In the genomic region with DNA sequence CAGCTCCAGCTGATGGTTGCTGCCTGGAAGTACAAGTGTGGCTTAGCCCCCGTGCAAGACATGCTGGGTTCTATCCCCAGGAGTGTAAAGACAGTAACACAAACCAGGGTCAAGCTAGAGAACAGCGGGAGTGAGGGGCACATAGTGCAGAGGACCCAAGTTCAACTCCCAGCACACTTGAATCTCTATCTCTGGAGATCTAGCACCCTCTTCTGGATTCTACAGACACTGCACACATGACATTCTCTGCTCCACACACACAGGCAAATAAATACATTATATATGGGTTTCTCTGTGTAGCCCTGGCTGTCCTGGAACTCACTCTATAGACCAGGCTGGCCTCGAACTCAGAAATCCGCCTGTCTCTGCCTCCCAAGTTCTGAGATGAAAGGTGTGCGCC, we compare ENCODE assay signal across 10 mouse cellular contexts. TPM values are rescaled to one million over a fixed set of nuclear protein-coding genes. Genes with fewer than 3 reads are reported as not detected.
DNase-seq lines count a peak whose midpoint lies in the region; ATAC-seq lines count a peak whose summit lies in the region.
"Had no signal": no experiment of that assay in that cellular context is flagged by ENCODE, and none has a peak within 500 bp of the region (broad histone marks: within the 10 kb centered on the region; RNA-seq: fewer than 3 reads in every experiment).

No protein-coding gene starts in this region.

- H3K36me3 ChIP-seq in forebrain, embryonic 13.5 days (ENCODE audit: poor library complexity, severe bottlenecking) = peaks cover 99% of the 10 kb centered on the region

- no peaks in the 10 kb centered on the region for H3K27me3 ChIP-seq in forebrain, embryonic 13.5 days
- H3K27me3 ChIP-seq: neural tube, embryonic 15.5 days had no signal

- no peak overlapping the region for H3K9ac ChIP-seq in forebrain, embryonic 13.5 days
- H3K9ac ChIP-seq: hindbrain, embryonic 14.5 days; neural tube, embryonic 15.5 days had no signal

- 95% methylated on average over 5 of the region's 5 CpGs for WGBS in forebrain, embryonic 13.5 days

- no peaks in the 10 kb centered on the region for H3K9me3 ChIP-seq in forebrain, embryonic 13.5 days (replicated peaks)
- H3K9me3 ChIP-seq: neural tube, embryonic 15.5 days had no signal

- H3K4me2 ChIP-seq in forebrain, embryonic 13.5 days = no peak overlapping the region
- H3K4me2 ChIP-seq: hindbrain, embryonic 14.5 days; neural tube, embryonic 15.5 days had no signal

- ATAC-seq in monocyte, adult 5-6 weeks (replicated peaks; ENCODE audit: insufficient number of reproducible peaks, low FRiP score, low TSS enrichment, poor library complexity, severe bottlenecking) = 0 out of 2 replicates have a peak, but pooled peaks have one; percentile 6
- ATAC-seq in forebrain, embryonic 13.5 days = no peak

- no peak overlapping the region for H3K4me3 ChIP-seq in forebrain, embryonic 13.5 days
- H3K4me3 ChIP-seq: neural tube, embryonic 15.5 days had no signal

- peak; percentile 25 for DNase-seq in cerebellum, adult 9-11 months
- DNase-seq in cerebellum, postnatal 25 days = no peak
- DNase-seq in lung, postnatal 36 days = peak; percentile 33
- no peak for DNase-seq in lung, postnatal 14 days
- peak; percentile 60 for DNase-seq in R1 (ENCODE audit: low read depth, low spot score)
- DNase-seq in ovary, postnatal 10 days (ENCODE audit: low spot score) = no peak

- H3K4me1 ChIP-seq in forebrain, embryonic 13.5 days = no peaks in the 10 kb centered on the region
- H3K4me1 ChIP-seq: neural tube, embryonic 15.5 days had no signal

- no peak overlapping the region for H3K27ac ChIP-seq in forebrain, embryonic 13.5 days
- H3K27ac ChIP-seq: hindbrain, embryonic 14.5 days; neural tube, embryonic 15.5 days had no signal

RNA-seq across cellular contexts. Expression of gene Spata2, which starts 20.3 kb away (rescaled TPM):
- 7.3 to 13.8 TPM (median 9.6 TPM) in 3 replicates for total RNA-seq in monocyte, adult 5-6 weeks (2017)
- polyA plus RNA-seq in forebrain, embryonic 13.5 days (2015; fragmentation: Nextera tagmentation; extraction: Ambion mirVana) = 21.3 and 24.4 TPM in 2 replicates

RNA-seq across cellular contexts. Expression of gene Rnf114, which starts 20.5 kb away (rescaled TPM):
- 62.6 to 74.1 TPM (median 67.8 TPM) in 3 replicates for total RNA-seq in monocyte, adult 5-6 weeks (2017)
- polyA plus RNA-seq in forebrain, embryonic 13.5 days (2015; fragmentation: Nextera tagmentation; extraction: Ambion mirVana) = 134 and 147 TPM in 2 replicates

RNA-seq across cellular contexts. Expression of gene Snai1, which starts 25.0 kb away (rescaled TPM):
- not detected in 3 replicates for total RNA-seq in monocyte, adult 5-6 weeks (2017)
- polyA plus RNA-seq in forebrain, embryonic 13.5 days (2015; fragmentation: Nextera tagmentation; extraction: Ambion mirVana) = 1.9 and 2.7 TPM in 2 replicates

Comparison
In these comparisons a context has a peak if more than half of its experiments do, and no peak if none do; other contexts are left out.
1. DNase-seq: peak in cerebellum, adult 9-11 months (single experiment), lung, postnatal 36 days (single experiment) and R1 (single experiment); none in cerebellum, postnatal 25 days (0 of 2), lung, postnatal 14 days (single experiment) and ovary, postnatal 10 days (single experiment).